Mouse (Mus musculus) left cerebral cortex, adult 6 months (tissue): ENCODE data around the gene Arvcf. TPM values are rescaled to one million over a fixed set of nuclear protein-coding genes. Genes with fewer than 3 reads are reported as not detected.

Experiments used
- long read RNA-seq, 2 experiments: library from polyadenylated mRNA; unstranded; transcript quantifications; one replicate each; pipeline ENCODE4 v2.0.0; 2019 to 2020
- polyA plus RNA-seq: library from polyadenylated mRNA; unstranded; fragments of <200 nt; fragmentation: Nextera tagmentation; gene quantifications from 2 replicates; pipeline ENCODE4 v1.2.3, GENCODE M21; 2021

Gene Arvcf
- 8.2 and 9.8 TPM in 2 replicates for polyA plus RNA-seq
- long read RNA-seq, experiment 1, full-length matches to known transcripts: 24 of 41 reads
- long read RNA-seq, experiment 1, partial matches to known transcripts: 12 of 41 reads
- long read RNA-seq, experiment 1, other reads (novel, unspliced or antisense): 5 of 41 reads
- long read RNA-seq, experiment 2, full-length matches to known transcripts: 3 of 10 reads
- long read RNA-seq, experiment 2, partial matches to known transcripts: 6 of 10 reads
- long read RNA-seq, experiment 2, other reads (novel, unspliced or antisense): 1 of 10 reads

GRCm38 (mm10) chr16:18347931-18348600, at the start of gene Arvcf, which contains the start of gene Tango2:
TSS of gene Arvcf (plus strand) at chr16:18348182.
TSS of gene Tango2 (minus strand) at chr16:18348103.

GRCm38 (mm10) chr16:18426215-18426791, 78.3 kb downstream of the Arvcf start, which contains the start of gene Txnrd2:
TSS of gene Txnrd2 (plus strand) at chr16:18426384.

GRCm38 (mm10) chr16:18426802-18427280, 78.9 kb downstream of the Arvcf start, which contains the start of gene Comt:
TSS of gene Comt (minus strand) at chr16:18426852.

Other genes with a start within 250 kb of the Arvcf start
- gene Rtn4r, start 220.5 kb upstream of the Arvcf start, polyA plus RNA-seq: 14.9 and 66.7 TPM in 2 replicates
- gene Ccdc188, start 130.3 kb upstream of the Arvcf start, polyA plus RNA-seq: not detected in 2 replicates
- 25.9 and 36.8 TPM in 2 replicates for gene Zdhhc8, start 113.0 kb upstream of the Arvcf start, polyA plus RNA-seq
- 34.2 and 37.7 TPM in 2 replicates for gene Trmt2a, start 99.5 kb upstream of the Arvcf start, polyA plus RNA-seq
- 170 and 179 TPM in 2 replicates for gene Ranbp1, start 99.5 kb upstream of the Arvcf start, polyA plus RNA-seq
- not detected in 2 replicates for gene Gm49776, start 89.9 kb upstream of the Arvcf start, polyA plus RNA-seq
- 7.7 and 9.7 TPM in 2 replicates for gene Dgcr8, start 58.9 kb upstream of the Arvcf start, polyA plus RNA-seq
- gene Tango2, start 79 bp upstream of the Arvcf start, polyA plus RNA-seq: 157 and 170 TPM in 2 replicates
- 43.7 and 49.9 TPM in 2 replicates for gene Txnrd2, start 78.2 kb downstream of the Arvcf start, polyA plus RNA-seq
- 178 and 179 TPM in 2 replicates for gene Comt, start 78.7 kb downstream of the Arvcf start, polyA plus RNA-seq
- 10.3 and 11.3 TPM in 2 replicates for gene Gnb1l, start 150.5 kb downstream of the Arvcf start, polyA plus RNA-seq
- gene Rtl10, start 150.7 kb downstream of the Arvcf start, polyA plus RNA-seq: 2.3 and 2.7 TPM in 2 replicates
- gene Tbx1, start 242.5 kb downstream of the Arvcf start, polyA plus RNA-seq: 0.22 and 1.9 TPM in 2 replicates